Mouse (Mus musculus): ENCODE data around the gene Tctn1.
A peak's percentile ranks its signal among the peaks of the same experiment; 100 is the strongest.

Tctn1 gene

DNA sequence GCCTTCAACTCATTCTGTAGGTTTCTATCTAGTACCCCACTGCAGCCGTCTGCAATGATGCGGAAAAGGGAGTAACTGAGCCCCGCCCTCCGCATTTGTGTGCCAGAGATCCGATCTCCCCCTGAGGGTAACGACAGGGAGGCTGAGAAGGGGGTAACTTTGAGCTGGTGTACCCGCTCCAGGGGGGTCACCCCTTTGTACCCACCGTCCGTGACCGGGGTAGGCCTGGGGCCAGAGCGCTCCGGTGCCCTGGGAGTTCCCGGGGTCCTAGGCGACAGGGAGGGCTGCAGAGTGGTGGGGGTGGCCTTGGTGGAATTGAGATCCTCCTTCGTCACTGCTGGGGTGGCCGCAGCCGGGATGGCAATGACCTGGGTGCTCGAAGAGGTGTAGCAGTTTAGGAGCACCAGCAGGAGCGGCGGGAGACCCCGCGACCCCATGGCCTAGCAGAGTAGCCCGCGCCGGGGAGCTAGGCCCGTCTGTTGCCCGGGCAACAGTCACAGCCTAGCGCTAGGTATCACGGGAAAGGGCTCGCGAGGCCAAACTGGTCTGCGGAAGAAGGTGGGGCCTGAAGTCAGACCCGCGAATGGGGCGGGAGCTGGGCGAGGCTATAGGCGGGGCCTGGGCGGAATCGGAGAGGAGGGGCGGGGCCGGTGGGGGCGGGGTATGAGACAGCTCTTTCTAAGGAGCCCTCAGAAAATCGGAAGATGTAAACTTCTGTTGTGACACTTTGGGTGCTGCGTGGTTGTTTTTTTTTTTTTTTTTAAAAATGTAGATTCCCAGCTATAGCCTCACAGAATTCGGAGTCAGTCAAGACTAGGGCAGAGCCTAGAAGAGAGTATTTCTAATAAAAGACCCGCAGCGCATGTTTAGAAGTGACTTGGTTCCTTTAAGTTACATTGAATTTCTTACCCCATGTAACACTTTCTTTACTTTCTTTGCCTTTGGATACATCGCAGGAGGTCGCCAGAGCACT, at the start of gene Tctn1:
Gene Tctn1 (minus strand): TSS at position 528 of the 973 bp plus-strand sequence.
- no peak for TF ChIP-seq GATA4 (IDR thresholded peaks at IDR 0.05; ENCODE audit: insufficient replicate concordance, low read length)

DNA sequence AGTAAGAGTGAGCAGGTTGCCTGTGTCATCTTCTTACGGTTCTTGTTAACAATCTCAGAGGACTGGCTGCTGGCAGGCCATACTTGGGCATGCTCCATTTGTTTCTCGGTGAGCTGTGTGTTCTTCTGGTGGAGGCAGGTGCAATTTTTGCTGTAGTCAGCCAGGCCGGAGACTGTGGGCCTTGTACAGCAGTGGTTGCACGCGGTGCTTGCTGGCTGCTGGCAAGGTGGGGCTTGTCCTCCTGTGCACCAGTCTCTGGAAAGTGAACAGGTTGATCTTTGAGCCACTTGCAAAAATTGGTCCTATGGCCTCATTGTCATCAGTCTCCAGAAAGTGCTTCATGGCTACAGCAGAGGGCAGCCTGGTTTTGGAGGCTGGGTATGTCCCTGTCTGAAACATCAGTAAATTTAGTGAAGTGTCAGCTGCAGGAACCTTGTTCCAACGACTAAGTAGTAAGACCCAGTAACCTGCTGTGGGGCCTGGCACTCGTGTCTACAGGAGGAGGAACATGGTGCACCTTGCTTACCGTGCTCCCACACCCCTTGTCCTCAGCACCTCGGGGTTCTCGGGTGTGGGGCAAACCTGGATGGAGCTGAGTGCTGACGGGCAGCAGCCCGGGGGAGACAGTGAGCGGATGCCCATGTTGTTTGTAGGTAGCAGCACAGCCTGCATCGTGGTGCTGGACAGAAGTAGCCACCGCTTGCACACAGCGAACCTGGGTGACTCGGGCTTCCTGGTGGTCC, 48.9 kb upstream of the Tctn1 start:
- TF ChIP-seq GATA4 (IDR thresholded peaks at IDR 0.05; ENCODE audit: insufficient replicate concordance, low read length) = no peak

DNA sequence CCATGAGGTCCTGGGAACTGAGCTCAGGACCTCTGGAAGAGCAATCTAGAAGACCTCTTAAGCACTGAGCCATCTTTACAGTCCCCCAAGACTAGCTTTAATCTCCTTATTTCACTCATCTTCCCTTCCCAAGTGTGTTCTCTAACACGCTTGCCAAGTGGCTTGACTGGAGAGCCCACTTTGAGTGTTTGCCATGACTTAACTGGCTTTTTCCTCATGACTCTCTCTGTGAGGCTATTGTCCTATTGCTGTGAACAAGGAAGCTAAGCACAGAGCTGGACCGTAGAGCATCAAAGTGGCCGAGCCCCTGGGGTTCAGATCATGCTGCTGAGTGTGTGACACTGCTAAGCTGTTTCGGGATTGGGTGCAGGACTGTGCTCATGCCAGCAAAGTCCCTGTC, 48.1 kb upstream of the Tctn1 start:
- no peak for TF ChIP-seq GATA4 (IDR thresholded peaks at IDR 0.05; ENCODE audit: insufficient replicate concordance, low read length)

DNA sequence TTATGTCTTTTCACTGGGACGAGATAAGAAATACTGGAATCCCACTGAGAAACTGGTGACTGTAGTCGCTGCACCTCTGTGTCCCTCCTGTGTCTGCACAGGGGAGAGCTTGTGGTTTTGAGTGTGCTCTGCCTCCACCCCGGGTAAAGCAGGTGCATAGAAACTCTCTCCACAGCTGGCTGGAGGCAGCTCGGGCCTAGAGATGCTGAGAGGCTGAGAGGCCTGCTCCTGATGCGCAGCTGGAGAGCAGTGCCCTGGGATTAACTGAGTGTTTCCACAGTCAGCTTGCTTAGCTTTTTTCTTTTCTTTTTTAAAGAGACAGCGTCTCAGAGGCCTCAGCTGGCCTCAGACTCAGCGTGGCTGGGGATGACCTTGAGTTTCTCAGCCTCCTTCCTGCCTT, 47.4 kb upstream of the Tctn1 start:
- no peak for TF ChIP-seq GATA4 (IDR thresholded peaks at IDR 0.05; ENCODE audit: insufficient replicate concordance, low read length)

DNA sequence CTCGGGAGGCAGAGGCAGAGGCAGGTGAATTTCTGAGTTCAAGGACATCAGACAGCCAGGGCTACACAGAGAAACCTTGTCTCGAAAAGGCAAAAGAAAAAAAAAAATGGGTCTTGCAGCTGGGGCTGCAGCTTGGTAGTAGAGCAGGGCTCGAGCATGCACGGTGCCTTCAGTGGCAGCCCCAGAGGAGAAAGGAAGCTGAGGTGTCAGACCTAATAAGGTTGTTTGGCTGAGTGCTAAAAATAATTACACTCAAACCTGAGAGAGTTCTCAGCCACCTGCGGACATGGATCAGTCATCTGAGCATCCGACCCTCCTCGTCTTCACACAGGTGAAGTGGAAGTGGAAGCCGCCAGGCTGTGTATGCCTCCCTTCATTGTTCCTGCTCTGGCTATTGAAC, 46.4 kb upstream of the Tctn1 start:
- TF ChIP-seq GATA4 (IDR thresholded peaks at IDR 0.05; ENCODE audit: insufficient replicate concordance, low read length) = no peak

DNA sequence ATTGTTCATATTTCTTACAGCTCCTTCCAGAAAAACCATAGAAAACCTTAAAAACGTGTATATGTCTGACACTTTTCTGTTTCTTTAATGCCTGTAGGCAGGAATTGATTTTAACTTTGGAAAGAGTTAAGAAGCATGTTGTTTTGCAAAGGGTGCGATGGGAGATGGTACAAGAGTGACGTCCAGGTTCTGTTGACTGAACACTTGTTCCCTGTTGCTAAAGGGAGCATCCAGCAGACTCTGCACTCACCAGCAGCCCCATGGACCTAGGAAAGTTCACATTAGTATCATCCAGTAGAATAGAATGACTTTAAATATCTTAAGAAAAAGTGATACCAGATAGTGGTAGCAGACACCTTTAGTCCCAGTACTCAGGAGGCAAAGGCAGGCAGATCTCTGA, 42.3 kb upstream of the Tctn1 start:
- no peak for TF ChIP-seq GATA4 (IDR thresholded peaks at IDR 0.05; ENCODE audit: insufficient replicate concordance, low read length)

DNA sequence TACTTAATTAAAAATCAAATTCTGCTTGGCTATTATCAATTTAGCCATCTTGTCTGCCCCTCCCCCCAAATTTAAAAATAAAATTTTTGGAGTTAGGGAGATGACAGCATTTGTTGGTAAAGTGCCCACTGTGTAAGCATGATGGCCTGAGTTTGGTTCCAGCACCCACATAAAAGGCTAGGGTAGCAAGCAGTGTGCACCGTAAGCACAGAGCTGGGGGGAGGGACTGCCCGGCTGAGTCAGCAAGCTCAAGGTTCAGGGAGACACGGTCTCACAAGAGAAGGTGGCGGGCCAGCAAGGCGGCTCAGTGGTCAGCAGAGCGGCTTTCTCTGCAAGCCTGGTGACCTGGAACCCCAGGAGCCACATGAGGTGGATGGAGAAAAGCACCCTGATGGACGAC, 41.2 kb upstream of the Tctn1 start:
- TF ChIP-seq GATA4 (IDR thresholded peaks at IDR 0.05; ENCODE audit: insufficient replicate concordance, low read length) = no peak

DNA sequence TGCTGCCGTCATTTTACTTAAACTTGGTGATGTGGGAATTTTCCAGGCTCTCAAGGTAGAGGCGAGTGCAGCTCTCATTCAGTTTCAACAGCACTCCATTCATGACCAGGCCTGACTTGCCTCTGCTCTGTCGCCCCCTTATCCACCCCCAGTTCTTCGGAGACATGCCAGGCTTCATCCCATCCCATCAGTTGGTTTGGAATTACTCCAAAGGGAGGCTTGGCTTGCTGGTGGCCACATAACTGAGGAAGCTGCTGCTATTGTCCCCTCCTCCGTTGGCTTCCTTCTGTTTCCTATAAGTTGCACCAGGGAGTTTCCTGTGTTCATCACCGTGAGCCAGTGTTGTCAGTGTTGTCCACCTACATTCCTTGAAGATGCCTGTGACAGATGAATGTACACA, 40.3 kb upstream of the Tctn1 start:
- no peak for TF ChIP-seq GATA4 (IDR thresholded peaks at IDR 0.05; ENCODE audit: insufficient replicate concordance, low read length)

DNA sequence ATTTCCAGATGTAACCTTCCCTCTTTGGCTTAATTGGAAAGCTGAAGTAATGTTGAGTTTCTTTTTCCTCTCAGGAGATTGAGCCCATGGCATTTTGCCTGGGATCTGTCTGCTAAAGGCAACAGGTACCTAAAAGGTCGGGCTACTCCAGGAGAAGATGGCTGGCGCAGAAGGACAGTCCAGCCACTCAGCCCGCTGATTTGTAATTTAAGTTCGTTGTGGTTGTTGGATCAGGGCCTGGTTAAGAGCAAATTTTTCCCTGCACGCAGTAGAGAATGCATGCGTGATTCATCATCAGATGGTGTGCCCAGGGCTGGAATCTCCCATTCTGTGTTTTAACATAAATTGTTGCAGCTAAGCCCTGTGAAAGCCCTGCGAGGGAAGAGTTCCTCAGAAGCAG, 39.7 kb upstream of the Tctn1 start:
- no peak for TF ChIP-seq GATA4 (IDR thresholded peaks at IDR 0.05; ENCODE audit: insufficient replicate concordance, low read length)

DNA sequence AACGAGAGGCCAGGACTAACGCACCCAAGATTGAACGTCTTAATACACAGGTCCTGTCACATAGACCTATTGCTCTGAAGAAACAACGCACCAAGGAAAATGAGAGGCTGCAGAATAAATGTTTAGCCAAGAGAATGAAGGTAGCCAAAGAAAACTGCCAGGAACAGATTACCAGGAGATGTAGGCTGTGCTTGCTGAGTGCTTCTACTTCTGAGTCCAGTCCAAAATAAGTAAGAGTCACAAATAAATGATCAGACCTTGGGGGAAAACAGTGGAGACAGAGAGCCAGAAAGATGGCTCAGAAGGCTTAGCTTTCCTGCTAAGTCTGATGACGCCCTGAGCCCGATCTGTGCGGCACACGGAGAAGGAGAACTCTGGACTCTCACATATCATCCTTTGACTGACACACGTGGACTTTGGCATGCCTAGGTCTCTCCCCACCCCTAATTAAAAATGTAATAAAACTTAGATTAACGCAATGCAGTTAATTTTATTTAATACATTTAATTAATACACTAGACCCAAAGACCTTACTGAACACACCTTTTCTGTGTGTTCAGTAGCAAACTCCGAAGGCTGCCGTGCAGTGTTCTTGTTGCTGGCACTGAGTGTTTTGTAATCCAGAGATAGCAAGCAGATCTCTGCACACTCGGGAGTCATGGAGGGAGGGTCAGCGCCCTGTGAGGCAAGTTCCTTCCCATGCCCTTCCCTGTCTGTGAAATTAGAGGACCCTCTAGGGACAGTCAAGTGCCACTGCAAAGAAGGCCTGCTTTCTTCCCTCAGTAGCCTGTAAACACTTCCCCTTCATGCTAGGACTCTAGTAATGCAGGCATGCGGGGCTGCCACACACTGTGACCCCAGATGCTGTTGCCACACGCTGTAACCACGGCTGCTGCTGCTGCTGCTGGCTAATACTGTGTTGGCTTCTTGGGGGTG, 38.8 kb upstream of the Tctn1 start:
- TF ChIP-seq GATA4 (IDR thresholded peaks at IDR 0.05; ENCODE audit: insufficient replicate concordance, low read length) = peak; percentile 49; the same call in 1 of the 2 replicates

DNA sequence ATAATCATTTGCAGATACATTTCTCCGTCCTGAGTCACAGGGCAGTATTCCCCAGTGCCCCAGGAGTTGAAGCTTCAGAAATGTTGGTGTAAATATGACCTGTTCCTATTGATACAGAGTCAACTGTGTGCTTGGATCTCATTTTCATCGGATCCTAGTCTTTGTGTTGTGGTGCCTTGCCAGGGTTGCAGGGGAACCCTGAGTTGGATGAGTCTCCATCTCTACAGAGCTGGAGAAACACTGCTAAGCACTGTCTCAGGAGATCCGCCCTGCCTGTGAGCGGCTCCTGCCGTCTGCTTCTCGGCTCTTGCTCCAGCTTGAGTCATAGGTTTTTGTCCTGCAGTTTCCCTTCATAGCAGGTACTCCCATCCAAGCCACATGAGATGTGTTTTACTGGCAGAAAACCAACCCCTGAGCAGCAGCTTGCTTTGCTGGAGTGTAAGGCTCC, 35.8 kb upstream of the Tctn1 start:
- TF ChIP-seq GATA4 (IDR thresholded peaks at IDR 0.05; ENCODE audit: insufficient replicate concordance, low read length) = no peak

DNA sequence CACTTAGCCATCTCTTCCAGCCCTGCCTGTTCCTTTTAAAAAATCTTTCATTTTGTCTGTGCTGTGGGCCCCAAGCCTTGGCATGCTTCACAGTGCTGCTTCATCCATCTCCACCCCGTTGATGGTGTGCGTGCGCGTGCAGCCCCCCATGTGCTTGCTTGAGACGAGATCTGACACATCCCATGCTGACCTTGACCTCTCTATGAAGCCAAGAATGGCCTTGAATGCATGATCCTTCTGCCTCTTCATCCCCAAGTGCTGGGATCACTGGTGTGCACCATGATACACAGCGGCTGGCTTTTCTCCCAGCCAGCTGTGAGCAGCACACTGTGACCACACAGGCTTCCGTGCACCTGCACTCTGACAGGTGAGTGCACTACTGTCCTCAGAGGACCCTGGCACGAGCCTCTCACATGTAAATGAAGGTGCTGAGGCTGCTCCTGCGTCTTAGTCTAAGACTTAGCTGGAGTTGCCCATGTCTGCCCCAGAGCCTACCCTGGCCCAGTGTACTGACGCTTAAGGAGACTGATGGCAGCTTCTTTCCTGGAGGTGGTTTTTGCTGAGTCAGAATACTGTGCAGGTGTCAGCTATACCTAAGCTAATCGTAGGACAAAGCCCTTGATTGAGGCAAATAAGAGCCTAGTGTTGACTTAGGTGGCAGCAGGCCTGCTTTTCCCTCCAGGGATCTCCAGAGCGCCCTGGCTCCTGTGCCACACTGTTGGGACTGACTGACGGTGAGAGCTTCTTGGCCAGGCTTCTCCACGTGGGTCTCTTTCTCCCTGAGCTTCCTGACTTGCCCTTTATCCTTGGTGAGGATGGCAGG, 31.1 kb upstream of the Tctn1 start:
- TF ChIP-seq GATA4 (IDR thresholded peaks at IDR 0.05; ENCODE audit: insufficient replicate concordance, low read length) = no peak

DNA sequence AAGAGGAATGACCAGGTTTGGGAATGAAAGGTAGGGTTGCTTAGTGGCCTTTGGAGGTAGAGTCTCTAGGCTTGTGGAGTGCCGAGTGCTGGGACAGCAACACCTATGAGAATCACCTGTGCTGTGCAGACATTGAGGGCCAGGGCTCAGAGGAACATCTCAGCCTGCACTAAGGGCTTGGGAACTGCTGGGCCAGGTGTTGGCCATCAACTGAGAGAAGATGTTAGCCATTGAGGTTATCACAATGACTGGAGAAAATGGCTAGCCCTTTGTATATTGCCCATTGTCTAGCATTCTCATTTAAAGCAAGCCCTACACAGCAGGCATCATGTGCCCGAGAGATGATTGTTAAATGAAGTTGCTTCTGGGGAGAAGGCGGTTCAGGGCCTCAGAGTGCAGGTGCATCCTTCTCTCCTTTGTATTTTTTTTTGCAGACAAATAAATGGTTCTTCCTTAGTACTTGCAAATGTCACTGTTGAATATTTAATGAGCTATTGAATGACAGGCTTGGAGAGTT, 30.0 kb upstream of the Tctn1 start:
- TF ChIP-seq GATA4 (IDR thresholded peaks at IDR 0.05; ENCODE audit: insufficient replicate concordance, low read length) = no peak

DNA sequence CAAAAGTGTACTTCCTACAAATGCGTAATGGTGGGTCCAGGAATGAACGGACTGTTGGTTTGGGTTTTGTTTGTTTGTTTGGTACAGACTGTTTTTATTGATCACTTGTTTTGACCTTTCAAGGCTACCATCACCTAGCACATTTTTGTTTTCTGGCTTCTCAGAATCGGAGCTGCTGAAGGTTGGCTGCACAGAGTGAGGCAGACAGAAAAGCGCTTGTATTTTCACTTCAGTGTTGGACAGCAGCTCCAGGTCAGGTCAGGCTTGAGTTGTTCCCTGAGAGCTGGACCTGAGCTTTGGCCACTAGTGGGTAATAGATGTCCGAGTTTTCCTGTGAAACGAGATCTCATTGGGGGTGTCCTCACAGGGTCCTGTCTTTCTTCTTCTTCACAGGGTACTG, 28.9 kb upstream of the Tctn1 start:
- no peak for TF ChIP-seq GATA4 (IDR thresholded peaks at IDR 0.05; ENCODE audit: insufficient replicate concordance, low read length)

All from liver, adult (tissue).